Mouse (Mus musculus) C3H10T1/2 (cell line): ENCODE data around the gene Gpat2. TPM values are rescaled to one million over a fixed set of nuclear protein-coding genes. Genes with fewer than 3 reads are reported as not detected.

Experiments used
- polyA plus RNA-seq, 2 experiments: library from polyadenylated mRNA; unstranded; fragments of >200 nt; fragmentation: generic; extraction: Trizol; gene quantifications; one replicate each; pipeline ENCODE4 v1.2.1; 2012; ENCODE audit warnings: missing spikeins in 2 of 2

Gpat2 gene
- under 1 TPM in 1 of 2 experiments, not detected in 1; 0.02 TPM for polyA plus RNA-seq

GRCm38 (mm10) chr2:127424977-127425376, at the start of gene Gpat2:
Gene Gpat2, plus strand, starts transcription at chr2:127425199.

GRCm38 (mm10) chr2:127444055-127444789, 19.2 kb downstream of the Gpat2 start, which contains the start of gene Fahd2a:
Gene Fahd2a, minus strand, starts transcription at chr2:127444565.

Other genes starting within 250 kb of the Gpat2 start
- gene 1810024B03Rik, start 216.9 kb upstream of the Gpat2 start, polyA plus RNA-seq: 1 to 10 TPM in 1 of 2 experiments, under 1 TPM in 1; 0.53 to 1.9 TPM
- gene Snrnp200, start 216.8 kb upstream of the Gpat2 start, polyA plus RNA-seq: 10 to 100 TPM; 15.7 to 46.6 TPM
- gene Ciao1, start 177.4 kb upstream of the Gpat2 start, polyA plus RNA-seq: 10 to 100 TPM; 23.8 to 42.1 TPM
- gene Tmem127, start 177.3 kb upstream of the Gpat2 start, polyA plus RNA-seq: 10 to 100 TPM in 1 of 2 experiments, 1 to 10 TPM in 1; 7.5 to 36.2 TPM
- gene Stard7, start 155.0 kb upstream of the Gpat2 start, polyA plus RNA-seq: 10 to 100 TPM in 1 of 2 experiments, 1 to 10 TPM in 1; 6.1 to 17.6 TPM
- 1 to 10 TPM; 3.2 to 7.4 TPM for gene Dusp2, start 89.0 kb upstream of the Gpat2 start, polyA plus RNA-seq
- gene Astl, start 86.6 kb upstream of the Gpat2 start, polyA plus RNA-seq: under 1 TPM in 1 of 2 experiments, not detected in 1; 0.01 TPM
- gene Adra2b, start 62.0 kb upstream of the Gpat2 start, polyA plus RNA-seq: under 1 TPM in 1 of 2 experiments, not detected in 1; 0.01 TPM
- under 1 TPM; 0.57 to 0.73 TPM for gene Fahd2a, start 19.4 kb downstream of the Gpat2 start, polyA plus RNA-seq
- gene Kcnip3, start 96.9 kb downstream of the Gpat2 start, polyA plus RNA-seq: 1 to 10 TPM in 1 of 2 experiments, under 1 TPM in 1; 0.66 to 3.0 TPM
- gene Prom2, start 116.3 kb downstream of the Gpat2 start, polyA plus RNA-seq: not detected
- under 1 TPM; 0.04 to 0.71 TPM for gene Zfp661, start 161.9 kb downstream of the Gpat2 start, polyA plus RNA-seq
- 10 to 100 TPM; 28.7 to 30.0 TPM for gene Mrps5, start 162.0 kb downstream of the Gpat2 start, polyA plus RNA-seq
- gene Mal, start 231.5 kb downstream of the Gpat2 start, polyA plus RNA-seq: not detected